Mouse (Mus musculus) gastrocnemius, adult 2 months (tissue): ENCODE data around the gene Disp1. TPM values are rescaled to one million over a fixed set of nuclear protein-coding genes. Genes with fewer than 3 reads are reported as not detected.

ENCODE experiments used
- DNase-seq: peaks from one replicate; pipeline ENCODE4 v3.0.0; 2022
- H3K27ac ChIP-seq: fragments of 200-600 bp; 2 replicates; pipeline ENCODE4 v1.8.1; 2022; ENCODE audit warnings: mild to moderate bottlenecking
- H3K4me3 ChIP-seq: fragments of 200-600 bp; 2 replicates; pipeline ENCODE4 v1.8.1; 2022; ENCODE audit warnings: mild to moderate bottlenecking, moderate library complexity
- CTCF ChIP-seq: fragments of 200-600 bp; IDR thresholded peaks from 2 replicates; pipeline ENCODE4 v1.8.1; 2022; ENCODE audit warnings: antibody characterized with exemption, mild to moderate bottlenecking, moderate library complexity
- intact Hi-C: fragments of 180-260 bp; cut with DNase I; formaldehyde crosslinking; loops from one replicate; pipeline ENCODE4 v1.15.1; 2025
- total RNA-seq, 2 experiments: library from RNA; stranded (reverse); gene quantifications; 2 replicates each; pipeline ENCODE4 v1.2.3; 2021

Gene Disp1
- total RNA-seq, 2 experiments from 2014 or later, result 3.3 to 4.6 TPM

DNA sequence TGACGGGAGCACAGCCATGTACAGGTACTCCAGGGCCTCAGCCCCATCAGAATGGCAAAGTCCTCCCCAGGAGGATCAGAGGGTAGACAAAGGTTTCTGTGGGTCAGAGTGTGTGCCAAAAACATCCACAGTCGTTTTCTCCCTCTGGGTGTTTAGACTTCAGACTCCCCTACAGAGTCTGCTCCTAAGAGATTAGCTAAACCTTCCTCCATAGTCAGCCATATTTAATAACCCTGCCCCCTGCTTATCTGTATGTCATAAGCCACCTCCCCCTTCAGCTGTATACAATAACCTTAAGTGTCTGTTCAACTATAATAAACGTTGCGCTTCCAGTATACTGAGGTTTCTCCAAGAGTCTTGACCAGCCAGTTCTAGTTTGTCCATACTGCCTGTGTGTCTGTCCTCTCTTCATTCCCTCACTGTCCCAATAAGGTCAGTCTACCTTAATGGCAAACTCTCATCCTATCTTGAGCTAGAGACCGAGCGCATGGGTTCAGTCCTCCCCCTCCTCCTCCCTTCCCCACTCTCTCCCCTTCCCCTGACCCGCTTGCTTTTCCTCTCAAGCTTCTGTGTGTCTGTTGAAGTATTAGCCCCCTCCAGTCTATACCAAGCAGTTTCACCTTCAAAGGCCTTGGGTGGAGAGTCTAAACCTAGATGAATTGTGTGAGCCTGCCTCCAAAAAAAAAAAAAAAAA is 11.8 kb upstream of the Disp1 start:
- intact Hi-C loops, result no loop called here
- H3K27ac ChIP-seq, result no peak overlapping the region
- DNase-seq, result no peak

DNA sequence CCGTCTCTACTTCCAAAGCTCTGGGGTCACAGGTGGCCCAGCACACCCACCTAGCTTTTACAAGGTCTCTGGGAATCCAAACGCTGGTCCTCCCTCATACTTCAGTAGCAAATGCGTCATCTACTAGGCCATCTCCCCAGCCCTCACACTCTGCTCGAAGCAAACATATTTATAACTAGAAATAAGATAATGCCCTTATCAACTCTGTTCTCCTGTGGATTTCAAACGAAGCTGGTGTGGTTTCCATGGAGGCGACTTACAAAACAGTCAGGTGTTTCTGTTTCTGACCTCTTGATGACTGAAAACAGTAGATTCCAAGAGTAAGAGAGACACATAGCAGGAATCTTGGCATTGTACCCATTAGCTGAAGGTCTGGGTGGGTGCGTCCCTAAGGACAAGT is 6.1 kb upstream of the Disp1 start:
- TF ChIP-seq CTCF, result no peak
- DNase-seq, result no peak
- no peak overlapping the region for H3K27ac ChIP-seq
- H3K4me3 ChIP-seq, result no peak overlapping the region
- intact Hi-C loops, result no loop called here

More for the DNA sequence above, 11.8 kb upstream of the Disp1 start:
- no peak overlapping the region for H3K4me3 ChIP-seq
- no peak for TF ChIP-seq CTCF

- intact Hi-C loops, result no loop called here
- H3K27ac ChIP-seq, result no peak overlapping the region
- no peak overlapping the region for H3K4me3 ChIP-seq
- no peak for DNase-seq
- no peak for TF ChIP-seq CTCF
Measured at GRCm38 (mm10) chr1:183219021-183219420, 2.3 kb downstream of the Disp1 start.

DNA sequence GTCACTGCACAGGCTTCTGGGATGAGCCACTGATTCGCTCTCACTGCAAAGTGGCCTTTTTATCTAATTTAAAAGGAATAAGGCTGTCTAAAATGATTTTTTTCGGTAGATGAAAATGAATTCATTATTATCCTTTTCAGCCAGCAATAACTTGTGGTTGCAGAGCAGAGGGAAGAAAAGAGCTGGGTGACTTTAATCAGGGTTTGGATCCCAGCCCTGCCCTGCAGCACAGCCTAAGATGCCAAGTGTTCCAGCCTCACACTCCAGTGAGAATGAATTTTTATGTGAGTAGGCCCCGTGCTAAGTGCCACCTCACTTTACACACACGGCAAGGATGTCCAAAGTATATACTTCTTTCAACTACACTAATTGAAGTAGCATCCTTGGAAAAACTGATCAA is 4.6 kb downstream of the Disp1 start:
- H3K27ac ChIP-seq, result no peak overlapping the region

GRCm38 (mm10) chr1:183215706-183216105 is 5.6 kb downstream of the Disp1 start:
- no peak for TF ChIP-seq CTCF
- Histone ChIP-seq H3K4me3 (no peak overlapping the region), H3K27ac (no peak overlapping the region)
- DNase-seq, result no peak
- intact Hi-C loops, result no loop called here

More for the DNA sequence above, 4.6 kb downstream of the Disp1 start:
- H3K4me3 ChIP-seq, result no peak overlapping the region
- TF ChIP-seq CTCF, result no peak
- intact Hi-C loops, result no loop called here
- DNase-seq, result no peak

- intact Hi-C loops, result no loop called here
- no peak for TF ChIP-seq CTCF
- Histone ChIP-seq H3K27ac (no peak overlapping the region), H3K4me3 (no peak overlapping the region)
- no peak for DNase-seq
Measured at GRCm38 (mm10) chr1:183213850-183214249, 7.5 kb downstream of the Disp1 start.

DNA sequence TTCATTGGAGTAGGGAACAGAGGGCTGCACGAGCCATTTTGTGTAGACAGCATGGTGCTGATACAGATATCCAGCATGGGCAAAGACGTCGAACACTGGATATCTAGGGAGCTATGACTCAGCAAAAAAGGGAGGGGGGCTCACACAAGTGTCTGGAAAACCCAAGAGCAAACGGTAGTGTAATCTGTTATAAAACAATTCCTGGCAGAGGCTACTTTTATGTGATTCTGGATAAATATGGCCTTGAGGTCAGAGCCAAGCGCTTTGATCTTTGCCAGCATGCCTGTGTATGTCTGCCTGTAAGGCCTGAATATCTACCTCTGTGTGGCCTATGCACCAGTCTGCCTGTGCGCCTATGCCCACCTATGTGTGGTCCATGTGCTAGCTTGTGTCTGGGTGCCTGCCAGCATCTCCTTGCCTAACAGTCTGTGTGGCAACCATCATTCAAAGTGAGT is 8.5 kb downstream of the Disp1 start:
- DNase-seq, result no peak
- peak overlapping the region; percentile 28; the same call in 1 of the 2 replicates for H3K27ac ChIP-seq
- no peak overlapping the region for H3K4me3 ChIP-seq
- intact Hi-C loops, result no loop called here
- no peak for TF ChIP-seq CTCF

DNA sequence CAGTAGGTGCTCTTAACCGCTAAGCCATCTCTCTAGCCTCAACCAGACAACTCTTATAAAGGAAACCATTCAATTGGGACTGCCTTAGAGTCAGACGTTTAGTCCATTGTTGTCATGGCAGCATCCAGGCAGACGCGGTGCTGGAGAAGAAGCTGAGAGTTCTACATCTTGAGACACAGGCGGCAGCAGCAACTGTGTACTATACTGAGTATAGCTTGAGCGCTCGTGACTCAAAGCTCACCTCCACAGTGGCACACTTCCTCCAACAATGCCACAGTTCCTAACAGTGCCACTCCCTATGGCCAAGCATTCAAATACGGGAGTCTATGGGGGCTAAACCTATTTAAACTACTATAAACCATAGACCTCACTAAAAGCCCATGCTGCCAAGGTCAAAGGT is 11.2 kb downstream of the Disp1 start:
- Histone ChIP-seq H3K4me3 (no peak overlapping the region), H3K27ac (no peak overlapping the region)
- intact Hi-C loops, result no loop called here
- no peak for TF ChIP-seq CTCF
- DNase-seq, result no peak

DNA sequence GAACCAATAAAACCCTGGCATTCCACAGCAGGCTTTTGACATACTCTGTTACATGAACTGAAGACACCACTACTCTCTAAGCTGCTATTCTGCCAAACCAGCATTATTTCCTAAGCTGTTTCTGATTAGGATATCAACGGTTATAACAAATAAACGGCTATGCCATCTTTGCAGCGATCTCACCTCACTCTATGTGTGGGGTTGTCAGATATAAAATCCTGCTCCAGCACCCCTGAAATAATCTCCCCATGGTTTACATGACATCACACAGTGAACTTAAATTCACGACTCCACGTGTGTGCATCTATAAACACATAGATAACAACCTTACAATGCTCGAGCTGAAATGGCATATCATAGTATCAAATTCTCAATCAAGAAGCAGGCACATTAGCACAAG is 13.7 kb downstream of the Disp1 start:
- Histone ChIP-seq H3K4me3 (no peak overlapping the region), H3K27ac (no peak overlapping the region)
- no peak for DNase-seq
- no peak for TF ChIP-seq CTCF
- intact Hi-C loops, result no loop called here

- Histone ChIP-seq H3K27ac (no peak overlapping the region), H3K4me3 (no peak overlapping the region)
- no peak for TF ChIP-seq CTCF
- intact Hi-C loops, result no loop called here
- no peak for DNase-seq
Measured at GRCm38 (mm10) chr1:183207141-183207540, 14.2 kb downstream of the Disp1 start.

GRCm38 (mm10) chr1:183200926-183201325 is 20.4 kb downstream of the Disp1 start:
- Histone ChIP-seq H3K4me3 (no peak overlapping the region), H3K27ac (no peak overlapping the region)
- no peak for DNase-seq
- TF ChIP-seq CTCF, result no peak
- intact Hi-C loops, result no loop called here

- no peak for DNase-seq
- peak overlapping the region; percentile 66 for H3K4me3 ChIP-seq
- intact Hi-C loops, result no loop called here
- TF ChIP-seq CTCF, result no peak
- H3K27ac ChIP-seq, result peak overlapping the region; percentile 38
Measured at GRCm38 (mm10) chr1:183194763-183195162, 26.6 kb downstream of the Disp1 start.

GRCm38 (mm10) chr1:183194151-183194550 is 27.2 kb downstream of the Disp1 start:
- Histone ChIP-seq H3K27ac (peak overlapping the region; percentile 41; the same call in 1 of the 2 replicates), H3K4me3 (peak overlapping the region; percentile 66)
- no peak for DNase-seq
- intact Hi-C loops, result no loop called here
- no peak for TF ChIP-seq CTCF

DNA sequence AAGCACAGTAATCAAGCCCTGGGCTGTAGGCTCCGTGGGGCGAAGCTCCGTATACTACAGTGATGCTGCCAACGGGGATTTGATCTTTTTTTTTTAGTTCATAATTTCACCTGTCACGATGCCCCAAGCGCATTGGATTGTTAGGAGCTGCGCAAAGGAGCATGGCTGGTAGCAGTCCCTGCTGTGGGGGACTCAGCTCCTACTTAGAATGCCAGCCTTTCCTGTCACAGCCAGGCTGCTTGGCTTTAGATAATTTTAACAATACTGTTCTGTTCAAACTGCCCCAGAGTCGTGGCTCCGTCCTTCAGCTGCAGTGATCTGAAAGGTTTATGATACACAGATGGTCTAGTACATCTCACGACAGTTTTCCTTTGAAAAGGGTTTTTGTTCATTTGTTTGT is 29.9 kb downstream of the Disp1 start:
- no peak for TF ChIP-seq CTCF
- intact Hi-C loops, result no loop called here
- H3K27ac ChIP-seq, result 0 out of 2 replicates have a peak overlapping the region, but pooled peaks have one; percentile 9
- H3K4me3 ChIP-seq, result no peak overlapping the region
- no peak for DNase-seq
